Mouse (Mus musculus) cerebellum, postnatal 25 days (tissue): ENCODE measurements at regions not wholly inside any gene's neighbourhood (a gene's known extent, or its start where the extent isn't known, plus 50 kb on each side); places are given as distances from the start of the nearest gene placed in this dataset.

Experiments
- DNase-seq, 2 experiments: peaks; one replicate each; pipeline ENCODE4 v3.0.0; 2021; ENCODE audit warnings: mixed read lengths in 2 of 2

GRCm38 (mm10) chr16:49580708-49581107 is 118.3 kb upstream of the Ift57 start:
- DNase-seq, result no peak

GRCm38 (mm10) chr16:49606500-49606899 is 92.5 kb upstream of the Ift57 start:
- no peak for DNase-seq

GRCm38 (mm10) chr16:49614801-49615200 is 84.2 kb upstream of the Ift57 start:
- peak; percentile 13 to 29 for DNase-seq

GRCm38 (mm10) chr16:49615342-49616020 is 83.6 kb upstream of the Ift57 start:
- peak; percentile 22 to 29 for DNase-seq

DNA sequence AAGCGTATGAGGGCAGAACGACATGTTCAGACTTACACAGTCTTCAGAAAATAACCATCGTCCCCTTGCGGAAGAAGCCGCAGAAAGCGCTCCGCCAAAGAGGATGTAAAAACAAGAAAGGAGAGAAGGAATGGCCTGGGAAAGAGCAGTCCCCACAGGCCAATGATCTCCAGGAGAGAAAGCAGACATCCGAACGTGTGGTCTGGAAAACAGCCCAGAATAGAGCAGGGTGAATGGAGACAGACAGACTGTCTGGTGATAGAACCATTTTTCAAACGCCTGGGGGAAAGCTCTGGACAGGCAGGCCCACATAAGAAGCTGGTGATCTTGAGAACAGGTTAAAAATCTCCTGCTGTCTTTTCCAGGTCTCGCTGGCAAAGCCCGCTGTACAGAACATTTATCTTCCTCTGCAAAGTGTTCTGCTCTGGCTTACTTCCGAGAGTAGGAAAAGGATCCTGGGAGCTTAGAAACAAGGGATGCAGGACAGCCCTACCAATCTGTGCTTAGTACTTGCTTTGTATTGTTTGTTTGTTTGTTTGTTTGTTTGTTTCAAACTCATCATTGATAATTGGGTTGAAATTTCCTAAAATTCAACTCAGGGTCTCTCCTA is 82.7 kb upstream of the Ift57 start:
- peak; percentile 55 to 59 for DNase-seq

GRCm38 (mm10) chr16:49633502-49633901 is 65.5 kb upstream of the Ift57 start:
- DNase-seq, result no peak

DNA sequence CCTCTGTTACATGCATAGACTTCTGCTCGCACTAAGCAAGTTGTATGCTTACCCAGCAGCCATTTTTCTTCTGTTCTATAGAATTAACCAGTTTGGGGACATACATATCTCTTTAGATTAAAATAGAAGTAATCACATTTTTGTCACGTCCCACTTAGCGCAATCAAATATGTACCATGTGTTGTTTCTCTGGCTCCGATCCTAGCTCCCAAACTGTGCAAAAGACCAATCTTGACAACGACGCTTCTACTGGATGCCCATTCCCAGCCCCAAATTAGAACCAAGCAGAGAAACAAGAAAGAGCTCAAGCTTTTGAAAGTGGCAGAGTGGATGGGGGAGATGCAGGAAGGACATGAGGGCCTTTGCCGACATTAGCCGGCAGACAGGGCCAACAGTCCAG is 63.5 kb upstream of the Ift57 start:
- no peak for DNase-seq

- no peak for DNase-seq
These were observed 62.6 kb upstream of the Ift57 start for GRCm38 (mm10) chr16:49636467-49636866.

DNA sequence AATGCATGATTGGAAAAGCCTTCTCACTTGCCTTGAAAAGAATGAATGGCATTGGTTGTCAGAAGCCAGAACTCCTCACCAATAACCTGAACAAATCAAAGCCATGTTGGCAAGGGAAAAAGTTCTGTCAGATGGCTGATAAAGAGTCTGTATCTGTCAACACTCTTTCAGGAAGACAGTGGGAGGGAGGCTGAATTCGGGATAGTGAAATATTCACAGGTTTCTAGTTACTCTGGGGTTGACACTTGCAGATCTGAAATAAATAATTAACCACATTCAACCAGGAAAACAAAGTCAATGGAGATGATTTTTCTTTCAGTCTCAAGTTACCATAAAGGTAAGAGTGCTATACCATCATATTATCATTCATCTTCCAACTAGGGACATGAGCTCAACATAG is 56.3 kb upstream of the Ift57 start:
- no peak for DNase-seq

DNA sequence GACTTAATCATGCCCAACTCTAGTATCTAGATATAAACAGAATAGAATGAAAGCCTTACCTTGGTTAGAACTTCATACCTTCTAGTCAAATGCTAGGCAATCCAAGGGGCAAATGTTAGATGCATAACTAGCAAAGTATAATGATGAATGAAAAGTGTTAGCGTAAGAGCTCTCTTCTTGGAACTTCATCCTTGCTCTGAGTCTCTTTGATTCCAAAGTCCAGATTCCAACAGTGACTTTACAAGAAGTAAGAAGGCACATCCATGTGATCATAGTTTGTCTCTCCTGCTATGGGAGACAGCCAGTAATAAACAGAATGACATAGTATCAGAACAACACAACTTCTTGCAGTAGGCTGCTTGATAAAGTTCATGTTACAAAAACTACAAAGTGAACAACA is 54.6 kb upstream of the Ift57 start:
- no peak for DNase-seq

DNA sequence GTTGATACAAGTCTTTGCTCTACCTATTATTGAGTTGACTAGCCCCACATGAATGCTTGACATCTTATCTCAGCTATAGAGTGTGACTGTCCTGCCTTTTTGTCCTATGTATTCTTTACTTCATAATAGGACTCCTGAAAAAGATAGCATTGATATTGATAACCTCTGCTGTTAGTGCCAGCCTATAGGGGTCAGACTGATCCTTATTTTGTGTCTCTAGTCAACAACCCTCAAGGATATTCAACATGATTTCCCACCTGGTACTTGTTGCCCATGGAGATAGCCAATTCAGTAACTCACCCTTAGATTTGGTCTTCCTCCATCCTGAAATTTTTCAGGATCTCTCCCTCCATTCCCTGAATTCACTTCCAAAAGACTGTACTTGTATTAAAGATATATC is 52.6 kb upstream of the Ift57 start:
- DNase-seq, result no peak
